Mouse (Mus musculus) brain, embryonic 14.5 days (tissue): Measurements from ENCODE around the gene Snap47.

Experiments
- CTCF ChIP-seq: fragments of 200-500 bp; IDR thresholded peaks from 2 replicates; pipeline ENCODE4 v1.5.1; 2012; ENCODE audit warnings: inconsistent platforms, mild to moderate bottlenecking, moderate library complexity, borderline replicate concordance; ENCODE audit not compliant: insufficient read depth, insufficient read length; ENCODE audit errors: extremely low read depth
- POLR2A ChIP-seq: fragments of 200-500 bp; IDR thresholded peaks from 2 replicates; pipeline ENCODE4 v1.6.1; 2012; ENCODE audit warnings: mild to moderate bottlenecking, inconsistent platforms, borderline replicate concordance; ENCODE audit not compliant: poor library complexity, insufficient read depth, insufficient read length, severe bottlenecking; ENCODE audit errors: extremely low read depth

DNA sequence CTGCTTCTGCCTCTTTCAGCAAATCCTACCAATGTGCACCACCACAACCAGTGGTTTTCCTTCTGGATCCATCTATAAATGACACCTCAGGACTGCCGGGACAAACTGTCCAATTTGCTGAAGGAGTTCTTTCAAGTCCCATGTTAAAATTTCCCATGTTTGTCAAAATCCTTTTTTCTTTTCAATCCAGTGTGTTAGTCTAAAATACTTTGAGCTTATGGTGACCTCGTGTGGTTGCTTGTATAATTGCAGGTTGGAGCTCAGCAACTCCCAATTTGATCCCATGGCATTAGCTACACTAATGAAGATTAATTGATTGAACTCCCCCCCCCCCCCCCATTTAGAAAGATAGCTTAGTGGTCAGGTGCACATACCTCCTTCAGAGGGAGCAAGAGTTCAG lies 32.2 kb upstream of the Snap47 start:
- TF ChIP-seq CTCF = peak; percentile 60; the same call in 1 of the 2 replicates
- TF ChIP-seq POLR2A = no peak
